Mouse (Mus musculus) WW6 (cell line): ENCODE data around the gene Nxpe4.
"Not testable (repeated sequence)": the region's sequence is repeated elsewhere in the genome, so short reads cannot be mapped to it uniquely, and the experiment has no call there.

ENCODE experiments used
- DNase-seq: peaks from one replicate; pipeline ENCODE4 v3.0.0-alpha.2; 2013; ENCODE audit warnings: low read depth, low spot score

Nxpe4 gene

DNA sequence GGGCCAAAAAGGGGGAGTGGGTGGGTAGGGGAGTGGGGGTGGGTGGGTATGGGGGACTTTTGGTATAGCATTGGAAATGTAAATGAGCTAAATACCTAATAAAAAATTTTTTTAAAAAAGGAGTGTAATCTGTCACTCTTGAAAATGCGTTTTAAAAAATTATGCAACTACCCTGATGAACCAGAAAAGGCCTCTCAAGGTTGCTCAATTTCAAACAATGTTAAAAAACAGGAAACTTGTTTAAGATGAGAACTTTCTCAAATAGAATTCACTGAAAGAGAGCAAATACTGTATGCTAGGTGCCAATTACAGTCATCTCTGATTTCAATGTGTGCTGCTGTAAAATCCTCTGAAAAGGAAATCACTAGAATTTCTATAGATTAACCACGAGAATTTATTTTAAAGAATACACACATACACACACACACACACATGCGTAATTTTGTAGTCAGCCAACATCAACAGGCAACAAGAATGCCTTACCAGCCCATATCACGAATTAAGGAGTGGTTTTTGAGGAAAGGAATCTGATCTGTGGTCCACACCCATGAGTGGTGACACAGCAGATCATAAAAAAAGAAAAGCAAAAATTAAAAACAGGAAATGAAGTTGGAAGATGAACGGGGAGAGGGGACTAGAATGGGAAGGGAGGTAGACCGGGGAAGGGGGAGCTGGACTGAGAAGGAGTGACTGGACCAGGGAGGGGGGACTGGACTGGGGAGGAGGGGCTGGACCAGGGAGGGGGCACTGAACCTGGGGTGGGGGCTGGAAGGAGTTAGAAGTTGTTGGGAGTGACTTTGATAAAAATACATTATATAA lies 248.6 kb downstream of the Nxpe4 start:
- DNase-seq: no peak

DNA sequence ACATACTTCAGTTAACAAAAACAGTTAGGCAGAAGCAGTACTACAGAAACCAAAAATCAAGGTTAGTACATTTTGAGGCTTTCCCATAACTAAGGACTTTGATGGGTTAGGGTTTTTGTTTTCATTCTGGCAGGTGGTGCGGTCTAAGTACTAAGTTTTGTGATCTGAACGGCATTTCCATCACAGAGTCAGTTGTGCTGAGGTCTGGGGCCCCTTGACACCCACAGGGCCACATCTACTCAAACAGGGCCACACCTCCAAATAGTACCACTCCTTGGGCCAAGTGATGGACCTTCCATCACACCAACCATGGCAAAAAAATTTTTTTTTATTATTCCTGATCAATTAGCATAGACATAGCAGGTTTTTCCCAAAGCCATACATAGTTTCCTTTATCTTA lies 251.8 kb downstream of the Nxpe4 start:
- DNase-seq: no peak

DNA sequence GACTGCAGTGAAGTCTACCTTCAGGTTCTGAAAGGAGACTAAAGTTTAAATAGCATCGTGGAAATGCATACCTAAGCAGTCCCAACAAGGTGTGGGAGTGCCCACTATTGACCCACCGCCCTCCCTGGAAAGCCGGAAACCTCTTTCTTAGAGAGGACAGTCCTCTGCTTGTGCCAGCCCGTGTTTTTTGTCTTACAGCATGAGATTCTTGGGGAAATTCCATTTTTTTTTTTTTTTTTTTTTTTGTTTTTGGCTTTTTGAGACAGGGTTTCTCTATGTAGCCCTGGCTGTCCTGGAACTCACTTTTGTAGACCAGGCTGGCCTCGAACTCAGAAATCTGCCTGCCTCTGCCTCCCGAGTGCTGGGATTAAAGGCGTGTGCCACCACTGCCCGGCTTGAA lies 255.5 kb downstream of the Nxpe4 start:
- not testable (repeated sequence) for DNase-seq

DNA sequence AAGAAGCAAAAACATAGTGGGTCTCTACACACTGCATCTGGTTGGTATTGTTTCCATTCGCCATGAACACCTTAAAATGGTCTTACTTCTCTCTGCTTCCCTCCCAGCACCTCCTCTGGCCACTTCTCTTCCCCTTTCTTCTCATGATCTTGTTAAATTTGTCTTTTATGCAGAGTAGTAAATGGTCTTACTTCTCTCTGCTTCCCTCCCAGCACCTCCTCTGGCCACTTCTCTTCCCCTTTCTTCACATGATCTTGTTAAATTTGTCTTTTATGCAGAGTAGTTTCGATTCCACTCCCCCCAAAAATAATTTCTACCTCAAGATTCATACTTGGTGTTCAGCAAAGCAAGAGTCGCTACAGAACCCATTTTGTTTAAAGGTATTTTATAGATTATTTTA lies 256.2 kb downstream of the Nxpe4 start:
- DNase-seq: no peak

DNA sequence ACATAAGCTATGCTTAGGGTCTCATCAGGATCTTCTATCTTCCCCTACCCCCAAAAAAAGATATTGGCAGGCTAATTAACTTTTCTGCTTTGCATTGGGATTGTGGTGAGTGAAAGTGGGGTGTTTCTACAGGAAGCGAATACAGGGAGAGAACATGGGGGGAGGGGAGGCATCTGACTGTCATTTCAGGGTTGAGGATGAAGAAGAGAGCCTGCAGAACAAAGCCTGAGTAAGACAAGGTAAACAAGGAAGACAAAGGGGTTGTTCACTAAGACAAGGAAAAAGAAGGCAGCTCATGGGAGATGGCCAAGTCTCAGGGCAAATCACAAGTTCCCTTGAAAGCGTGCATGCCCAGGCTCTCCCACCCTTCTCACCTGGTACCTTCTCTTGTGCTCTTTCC lies 256.6 kb downstream of the Nxpe4 start:
- no peak for DNase-seq

- DNase-seq: no peak
Measured at GRCm38 (mm10) chr9:48418829-48419228, 257.0 kb downstream of the Nxpe4 start.

- no peak for DNase-seq
Measured at GRCm38 (mm10) chr9:48420437-48420836, 258.6 kb downstream of the Nxpe4 start.

- no peak for DNase-seq
Measured at GRCm38 (mm10) chr9:48421029-48421428, 259.2 kb downstream of the Nxpe4 start.

- no peak for DNase-seq
Measured at GRCm38 (mm10) chr9:48421561-48421960, 259.7 kb downstream of the Nxpe4 start.

DNA sequence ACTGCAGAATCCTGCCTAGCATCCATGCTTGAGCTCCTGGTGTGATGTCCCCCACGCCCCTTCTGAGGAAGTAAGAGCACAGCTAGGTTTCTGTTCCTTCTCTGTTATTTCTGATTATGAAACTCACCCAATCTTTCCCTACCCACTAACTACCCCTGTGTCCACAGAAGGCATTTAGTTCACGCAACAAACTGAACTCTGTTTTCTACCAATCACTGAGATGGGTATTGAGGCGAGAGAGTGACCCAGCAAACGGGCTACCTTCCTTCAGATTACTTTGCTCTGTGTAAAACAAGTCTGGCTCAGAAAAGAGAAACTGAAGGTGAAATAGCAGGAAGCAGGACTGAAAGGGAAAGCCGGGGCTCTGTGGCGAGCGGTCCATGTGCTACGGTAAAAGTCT lies 260.6 kb downstream of the Nxpe4 start:
- no peak for DNase-seq

DNA sequence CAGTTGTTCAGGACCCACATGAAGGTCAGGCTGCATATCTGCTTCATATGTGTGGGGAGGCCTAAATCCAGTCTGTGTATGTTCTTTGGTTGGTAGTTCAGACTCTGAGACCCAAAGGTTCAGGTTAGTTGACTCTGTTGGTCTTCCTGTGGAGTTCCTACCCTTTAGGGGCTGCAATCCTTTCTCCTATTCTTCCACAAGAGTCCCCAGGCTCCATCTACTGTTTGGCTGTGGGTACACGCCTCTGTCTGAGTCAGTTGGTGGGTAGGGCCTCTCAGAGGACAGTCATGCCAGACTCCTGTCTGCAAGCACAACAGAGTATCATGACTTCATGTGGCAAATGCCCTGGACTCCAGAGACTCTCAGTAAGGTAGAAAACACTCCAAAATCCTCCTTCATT lies 261.4 kb downstream of the Nxpe4 start:
- DNase-seq: no peak

DNA sequence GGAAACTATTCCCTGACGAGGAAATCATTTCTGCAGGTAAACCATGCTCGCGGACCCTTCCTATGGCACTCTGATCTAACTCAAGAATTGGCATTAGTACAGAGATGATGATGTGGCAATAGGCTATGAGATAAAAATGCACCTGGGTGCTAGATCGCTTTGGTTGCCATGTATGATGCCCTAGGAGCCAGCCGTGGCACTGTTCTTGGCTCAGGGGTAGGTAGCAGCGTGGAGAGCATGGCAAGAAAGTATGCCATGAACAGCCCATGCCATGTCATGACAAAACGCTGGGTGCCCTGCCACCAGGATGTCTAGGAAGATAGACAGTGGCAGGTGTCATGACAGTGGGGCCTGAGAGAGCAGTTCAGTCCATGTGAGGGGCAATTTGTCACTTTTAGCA lies 265.4 kb downstream of the Nxpe4 start:
- DNase-seq: no peak

GRCm38 (mm10) chr9:48432449-48432848 lies 270.6 kb downstream of the Nxpe4 start:
- DNase-seq: no peak

DNA sequence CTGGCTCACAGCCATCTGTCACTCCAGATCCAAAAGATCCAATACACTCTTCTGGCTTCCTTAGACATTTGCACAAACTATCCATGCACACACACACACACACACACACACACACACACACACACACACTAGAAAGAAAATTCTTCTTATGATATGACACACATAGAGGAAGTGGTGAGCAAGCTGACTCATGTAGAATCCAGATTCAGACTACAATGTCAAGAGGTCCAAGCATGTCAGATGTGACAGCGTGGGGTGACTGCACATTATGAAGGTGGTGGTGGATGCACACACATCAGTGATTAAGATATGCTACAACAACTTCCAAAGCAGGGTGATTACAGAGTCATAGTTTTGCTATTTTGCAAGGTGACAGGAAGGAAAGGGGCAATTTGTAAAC lies 282.1 kb downstream of the Nxpe4 start:
- DNase-seq: no peak

DNA sequence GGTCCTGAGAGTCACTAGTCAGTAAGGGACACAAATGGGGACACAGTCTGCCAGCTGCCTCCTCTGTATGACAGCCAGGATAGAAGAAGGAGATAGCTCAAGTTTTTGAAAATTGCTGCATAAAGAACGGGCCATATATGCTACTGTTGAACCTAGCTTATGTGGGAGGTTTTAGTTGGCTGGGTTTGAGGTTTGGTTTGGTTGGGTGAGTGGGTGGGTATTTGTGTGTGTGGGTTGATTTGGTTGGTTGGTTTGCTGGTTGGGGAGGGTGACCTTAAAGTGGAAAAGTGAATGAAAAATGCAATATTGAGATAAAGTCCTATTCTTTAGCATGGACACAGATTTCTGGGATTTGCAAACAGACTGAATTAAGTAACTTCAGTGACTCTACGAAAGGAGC lies 283.0 kb downstream of the Nxpe4 start:
- DNase-seq: no peak

DNA sequence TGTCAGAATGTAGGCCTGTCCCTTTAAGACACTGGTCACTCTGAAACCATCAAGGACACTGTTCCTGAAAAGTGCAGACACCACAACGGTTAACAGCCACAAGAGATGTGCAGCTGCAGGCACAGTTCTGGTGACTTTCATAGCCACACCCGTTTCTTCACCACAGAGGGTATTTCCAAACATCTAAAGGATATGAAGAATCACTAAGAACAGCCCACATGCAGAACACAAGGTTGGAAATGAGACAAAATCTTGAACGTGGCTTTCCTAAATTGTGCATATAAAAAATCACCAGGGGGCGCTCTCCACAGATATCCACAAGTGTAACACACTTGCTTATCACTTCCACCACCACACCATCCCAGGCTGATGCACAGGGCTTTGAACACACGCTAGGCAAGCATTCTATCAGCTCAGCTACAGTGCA lies 286.0 kb downstream of the Nxpe4 start:
- no peak for DNase-seq
